Mouse (Mus musculus) kidney, embryonic 15.5 days (tissue): Measurements from ENCODE around the gene Abcg5. TPM values are rescaled to one million over a fixed set of nuclear protein-coding genes. Genes with fewer than 3 reads are reported as not detected.
A peak's percentile ranks its signal among the peaks of the same experiment; 100 is the strongest.

Experiments used
- ATAC-seq: fragments of 200-750 bp; cut with Nextera tagmentation; replicated peaks from 2 replicates; pipeline ENCODE4 v1.8.0; 2017; ENCODE audit warnings: moderate TSS enrichment; ENCODE audit not compliant: low FRiP score
- H3K27ac ChIP-seq: fragments of 300-500 bp; sonication (generic); 2 replicates; pipeline ENCODE4 v1.5.1; 2015; ENCODE audit warnings: mild to moderate bottlenecking, inconsistent platforms
- H3K27me3 ChIP-seq: fragments of 300-500 bp; sonication (generic); 2 replicates; pipeline ENCODE4 v1.6.1; 2015; ENCODE audit warnings: inconsistent platforms
- H3K36me3 ChIP-seq: fragments of 300-500 bp; sonication (generic); 2 replicates; pipeline ENCODE4 v1.6.1; 2015; ENCODE audit warnings: inconsistent platforms
- H3K4me1 ChIP-seq: fragments of 300-500 bp; sonication (generic); 2 replicates; pipeline ENCODE4 v1.6.1; 2015; ENCODE audit warnings: inconsistent platforms
- H3K4me2 ChIP-seq: fragments of 300-500 bp; sonication (generic); 2 replicates; pipeline ENCODE4 v1.6.1; 2015; ENCODE audit warnings: moderate library complexity, mild to moderate bottlenecking, inconsistent platforms
- H3K4me3 ChIP-seq: fragments of 300-500 bp; sonication (generic); replicated peaks from 2 replicates; pipeline ENCODE4 v1.5.1; 2015; ENCODE audit warnings: mild to moderate bottlenecking, inconsistent platforms
- H3K9ac ChIP-seq: fragments of 300-500 bp; sonication (generic); 2 replicates; pipeline ENCODE4 v1.6.1; 2015; ENCODE audit warnings: mild to moderate bottlenecking, inconsistent platforms
- H3K9me3 ChIP-seq: fragments of 300-500 bp; sonication (generic); replicated peaks from 2 replicates; pipeline ENCODE4 v1.6.1; 2016; ENCODE audit warnings: inconsistent platforms
- WGBS: fragments of 180-500 bp; shearing (Covaris S2); methylation state at CpG from one replicate; pipeline ENCODE4 v1.1.7; 2015; ENCODE audit warnings: mixed read lengths; 5-methylcytosine and 5-hydroxymethylcytosine counted together
- polyA plus RNA-seq: library from polyadenylated mRNA; unstranded; fragments of >200 nt; fragmentation: Nextera tagmentation; extraction: Ambion mirVana; gene quantifications from 2 replicates; pipeline ENCODE4 v1.2.1, GENCODE M21; 2015

Abcg5 gene
- polyA plus RNA-seq = 4.0 TPM in 2 replicates

- no peak within 1 kb of the TSS for H3K4me2 ChIP-seq
- ATAC-seq = peak; percentile 41; the same call in 1 of the 2 replicates
- H3K27ac ChIP-seq = no peak within 1 kb of the TSS
- WGBS = 69% methylated on average over 18 of the region's 18 CpGs
- no peaks in the 10 kb centered on the region for H3K27me3 ChIP-seq
- H3K36me3 ChIP-seq = no peaks in the 10 kb centered on the region
- no peaks in the 10 kb centered on the region for H3K9me3 ChIP-seq
- H3K4me3 ChIP-seq = no peak within 1 kb of the TSS
- no peak within 1 kb of the TSS for H3K9ac ChIP-seq
- peaks cover 29% of the 10 kb centered on the region for H3K4me1 ChIP-seq
Measured at GRCm38 (mm10) chr17:84682734-84683717, at the start of gene Abcg5. Abcg5 (minus strand) TSS chr17:84683011.

- 93% methylated on average over 8 of the region's 8 CpGs for WGBS
- Histone ChIP-seq H3K9me3 (no peaks in the 10 kb centered on the region), H3K4me1 (no peaks in the 10 kb centered on the region), H3K4me3 (no peak overlapping the region), H3K27me3 (no peaks in the 10 kb centered on the region), H3K4me2 (no peak overlapping the region), H3K36me3 (peaks cover 56% of the 10 kb centered on the region), H3K9ac (no peak overlapping the region), H3K27ac (no peak overlapping the region)
- ATAC-seq = no peak
Measured at GRCm38 (mm10) chr17:84732612-84733011, 49.8 kb upstream of the Abcg5 start.

GRCm38 (mm10) chr17:84731361-84731760 lies 48.5 kb upstream of the Abcg5 start:
- H3K27ac ChIP-seq = no peak overlapping the region
- H3K4me2 ChIP-seq = no peak overlapping the region
- H3K27me3 ChIP-seq = no peaks in the 10 kb centered on the region
- no peaks in the 10 kb centered on the region for H3K9me3 ChIP-seq
- no peaks in the 10 kb centered on the region for H3K4me1 ChIP-seq
- 81% methylated on average over 12 of the region's 12 CpGs for WGBS
- H3K4me3 ChIP-seq = no peak overlapping the region
- H3K36me3 ChIP-seq = peaks cover 63% of the 10 kb centered on the region
- H3K9ac ChIP-seq = no peak overlapping the region
- no peak for ATAC-seq

GRCm38 (mm10) chr17:84729140-84729539 lies 46.3 kb upstream of the Abcg5 start:
- ATAC-seq = no peak
- H3K4me1 ChIP-seq = no peaks in the 10 kb centered on the region
- no peak overlapping the region for H3K27ac ChIP-seq
- WGBS = 86% methylated on average over 5 of the region's 5 CpGs
- H3K4me3 ChIP-seq = no peak overlapping the region
- no peak overlapping the region for H3K4me2 ChIP-seq
- no peaks in the 10 kb centered on the region for H3K9me3 ChIP-seq
- peaks cover 70% of the 10 kb centered on the region for H3K36me3 ChIP-seq
- no peak overlapping the region for H3K9ac ChIP-seq
- no peaks in the 10 kb centered on the region for H3K27me3 ChIP-seq

- Histone ChIP-seq H3K4me2 (no peak overlapping the region), H3K27ac (no peak overlapping the region), H3K27me3 (no peaks in the 10 kb centered on the region), H3K9me3 (no peaks in the 10 kb centered on the region), H3K4me1 (0 out of 2 replicates have a peak, but pooled peaks cover 3% of the 10 kb centered on the region), H3K4me3 (no peak overlapping the region), H3K36me3 (peaks cover 77% of the 10 kb centered on the region), H3K9ac (no peak overlapping the region)
- 0 out of 2 replicates have a peak, but pooled peaks have one; percentile 64 for ATAC-seq
- WGBS = 81% methylated on average over 1 of the region's 1 CpGs
Measured at GRCm38 (mm10) chr17:84728201-84728911, 45.5 kb upstream of the Abcg5 start.

GRCm38 (mm10) chr17:84725163-84725562 lies 42.4 kb upstream of the Abcg5 start:
- Histone ChIP-seq H3K4me1 (0 out of 2 replicates have a peak, but pooled peaks cover 3% of the 10 kb centered on the region), H3K36me3 (peaks cover 79% of the 10 kb centered on the region), H3K27ac (no peak overlapping the region), H3K9ac (no peak overlapping the region), H3K9me3 (no peaks in the 10 kb centered on the region), H3K4me3 (no peak overlapping the region), H3K27me3 (no peaks in the 10 kb centered on the region), H3K4me2 (no peak overlapping the region)
- 96% methylated on average over 3 of the region's 3 CpGs for WGBS
- ATAC-seq = 0 out of 2 replicates have a peak, but pooled peaks have one; percentile 12

- peak overlapping the region; percentile 51; the same call in 1 of the 2 replicates for H3K27ac ChIP-seq
- H3K9me3 ChIP-seq = no peaks in the 10 kb centered on the region
- H3K4me1 ChIP-seq = 0 out of 2 replicates have a peak, but pooled peaks cover 3% of the 10 kb centered on the region
- no peaks in the 10 kb centered on the region for H3K27me3 ChIP-seq
- no peak overlapping the region for H3K4me3 ChIP-seq
- peak; percentile 75 for ATAC-seq
- no peak overlapping the region for H3K4me2 ChIP-seq
- no peak overlapping the region for H3K9ac ChIP-seq
- peaks cover 68% of the 10 kb centered on the region for H3K36me3 ChIP-seq
- WGBS = 46% methylated on average over 9 of the region's 9 CpGs
Measured at GRCm38 (mm10) chr17:84724028-84724427, 41.2 kb upstream of the Abcg5 start.

GRCm38 (mm10) chr17:84719105-84719504 lies 36.3 kb upstream of the Abcg5 start:
- H3K27me3 ChIP-seq = no peaks in the 10 kb centered on the region
- no peak overlapping the region for H3K4me2 ChIP-seq
- H3K9ac ChIP-seq = no peak overlapping the region
- no peak for ATAC-seq
- H3K4me1 ChIP-seq = 0 out of 2 replicates have a peak, but pooled peaks cover 3% of the 10 kb centered on the region
- no peaks in the 10 kb centered on the region for H3K9me3 ChIP-seq
- no peak overlapping the region for H3K4me3 ChIP-seq
- H3K36me3 ChIP-seq = peaks cover 34% of the 10 kb centered on the region
- WGBS = 61% methylated on average over 3 of the region's 3 CpGs
- H3K27ac ChIP-seq = no peak overlapping the region

- Histone ChIP-seq H3K27me3 (no peaks in the 10 kb centered on the region), H3K4me3 (no peak overlapping the region), H3K27ac (no peak overlapping the region), H3K9me3 (no peaks in the 10 kb centered on the region), H3K4me2 (no peak overlapping the region), H3K36me3 (peaks cover 31% of the 10 kb centered on the region), H3K9ac (no peak overlapping the region), H3K4me1 (no peaks in the 10 kb centered on the region)
- WGBS = 82% methylated on average over 5 of the region's 5 CpGs
- ATAC-seq = no peak
Measured at GRCm38 (mm10) chr17:84717416-84717815, 34.6 kb upstream of the Abcg5 start.

- Histone ChIP-seq H3K4me3 (no peak overlapping the region), H3K9ac (no peak overlapping the region), H3K4me2 (no peak overlapping the region), H3K36me3 (peaks cover 30% of the 10 kb centered on the region), H3K27ac (no peak overlapping the region), H3K4me1 (no peaks in the 10 kb centered on the region), H3K27me3 (no peaks in the 10 kb centered on the region), H3K9me3 (no peaks in the 10 kb centered on the region)
- 87% methylated on average over 16 of the region's 16 CpGs for WGBS
- no peak for ATAC-seq
Measured at GRCm38 (mm10) chr17:84716252-84716872, 33.6 kb upstream of the Abcg5 start.

GRCm38 (mm10) chr17:84714930-84715329 lies 32.1 kb upstream of the Abcg5 start:
- Histone ChIP-seq H3K36me3 (peaks cover 30% of the 10 kb centered on the region), H3K27me3 (no peaks in the 10 kb centered on the region), H3K4me3 (no peak overlapping the region), H3K27ac (no peak overlapping the region), H3K4me2 (no peak overlapping the region), H3K4me1 (no peaks in the 10 kb centered on the region), H3K9me3 (no peaks in the 10 kb centered on the region), H3K9ac (no peak overlapping the region)
- no peak for ATAC-seq
- 72% methylated on average over 4 of the region's 4 CpGs for WGBS
